Mouse (Mus musculus) thymus, adult 2 months (tissue): ENCODE data around the gene Gm10447. TPM values are rescaled to one million over a fixed set of nuclear protein-coding genes. Genes with fewer than 3 reads are reported as not detected.
A peak's percentile ranks its signal among the peaks of the same experiment; 100 is the strongest.

Source experiments
- DNase-seq: peaks from one replicate; pipeline ENCODE4 v3.0.0; 2021
- H3K27ac ChIP-seq: fragments of 200-500 bp; 2 replicates; pipeline ENCODE4 v1.5.1; 2012; ENCODE audit warnings: low read length, control low read depth; ENCODE audit not compliant: control insufficient read depth, insufficient read depth
- H3K27me3 ChIP-seq: fragments of 200-500 bp; 2 replicates; pipeline ENCODE4 v1.6.1; 2012; ENCODE audit warnings: mild to moderate bottlenecking, low read length, moderate library complexity, mixed read lengths; ENCODE audit not compliant: control insufficient read depth, insufficient read depth
- H3K36me3 ChIP-seq: fragments of 200-500 bp; 2 replicates; pipeline ENCODE4 v1.6.1; 2012; ENCODE audit warnings: mild to moderate bottlenecking, low read length, moderate library complexity; ENCODE audit not compliant: control insufficient read depth, insufficient read depth
- H3K4me1 ChIP-seq: fragments of 200-500 bp; replicated peaks from 2 replicates; pipeline ENCODE4 v1.6.1; 2012; ENCODE audit warnings: low read length; ENCODE audit not compliant: control insufficient read depth, insufficient read depth
- H3K4me3 ChIP-seq: fragments of 200-500 bp; 2 replicates; pipeline ENCODE4 v1.5.1; 2012; ENCODE audit warnings: mild to moderate bottlenecking, low read length, control low read depth, moderate library complexity; ENCODE audit not compliant: control insufficient read depth, insufficient read depth
- CTCF ChIP-seq: fragments of 200-500 bp; IDR thresholded peaks from 2 replicates; pipeline ENCODE4 v1.5.1; 2012; ENCODE audit warnings: mild to moderate bottlenecking, control low read depth, low read length, moderate library complexity, borderline replicate concordance; ENCODE audit not compliant: control insufficient read depth, poor library complexity, insufficient read depth; ENCODE audit errors: extremely low read depth
- POLR2A ChIP-seq: fragments of 200-500 bp; IDR thresholded peaks from 2 replicates; pipeline ENCODE4 v1.6.1; 2012; ENCODE audit warnings: mild to moderate bottlenecking, low read length, control low read depth, moderate library complexity; ENCODE audit not compliant: control insufficient read depth, poor library complexity, insufficient read depth; ENCODE audit errors: extremely low read depth
- WGBS: fragments of 180-500 bp; shearing (Covaris S2); methylation state at CpG from one replicate; pipeline ENCODE4 v1.1.7; 2018; 5-methylcytosine and 5-hydroxymethylcytosine counted together
- polyA plus RNA-seq: library from polyadenylated mRNA; depleted of rRNA; stranded (reverse); fragments of >200 nt; gene quantifications from 2 replicates; pipeline ENCODE4 v1.2.3, GENCODE M21; 2012

Gm10447 gene
- polyA plus RNA-seq, 1 experiment: 0.08 TPM

GRCm38 (mm10) chr11:53479171-53479782, 22.4 kb upstream of the Gm10447 start:
- WGBS: 3% methylated on average over 62 of the region's 62 CpGs
- no peak overlapping the region for H3K27ac ChIP-seq
- peaks cover 15% of the 10 kb centered on the region for H3K27me3 ChIP-seq
- H3K36me3 ChIP-seq: no peaks in the 10 kb centered on the region
- no peak for TF ChIP-seq CTCF
- no peak for TF ChIP-seq POLR2A
- no peak overlapping the region for H3K4me3 ChIP-seq
- DNase-seq: no peak
- H3K4me1 ChIP-seq: peaks cover 5% of the 10 kb centered on the region

- Histone ChIP-seq H3K27me3 (peaks cover 15% of the 10 kb centered on the region), H3K27ac (no peak overlapping the region)
Observed at GRCm38 (mm10) chr11:53478383-53479170, 21.7 kb upstream of the Gm10447 start.

GRCm38 (mm10) chr11:53477833-53478232, 20.9 kb upstream of the Gm10447 start:
- Histone ChIP-seq H3K4me1 (peaks cover 5% of the 10 kb centered on the region), H3K27me3 (peaks cover 15% of the 10 kb centered on the region), H3K36me3 (no peaks in the 10 kb centered on the region), H3K4me3 (no peak overlapping the region), H3K27ac (no peak overlapping the region)
- TF ChIP-seq CTCF: no peak
- no peak for TF ChIP-seq POLR2A
- WGBS: 85% methylated on average over 7 of the region's 7 CpGs
- no peak for DNase-seq

More at GRCm38 (mm10) chr11:53478383-53479170, 21.7 kb upstream of the Gm10447 start:
- WGBS: 15% methylated on average over 79 of the region's 79 CpGs
- Histone ChIP-seq H3K4me1 (peaks cover 5% of the 10 kb centered on the region), H3K4me3 (no peak overlapping the region), H3K36me3 (no peaks in the 10 kb centered on the region)
- no peak for DNase-seq
- TF ChIP-seq CTCF (no peak), POLR2A (no peak)

GRCm38 (mm10) chr11:53475620-53476019, 18.7 kb upstream of the Gm10447 start:
- H3K4me1 ChIP-seq: peaks cover 5% of the 10 kb centered on the region
- no peak for DNase-seq
- 55% methylated on average over 8 of the region's 8 CpGs for WGBS
- H3K27me3 ChIP-seq: peaks cover 15% of the 10 kb centered on the region
- TF ChIP-seq POLR2A (no peak), CTCF (no peak)
- H3K36me3 ChIP-seq: no peaks in the 10 kb centered on the region
- no peak overlapping the region for H3K27ac ChIP-seq
- no peak overlapping the region for H3K4me3 ChIP-seq

GRCm38 (mm10) chr11:53472709-53473108, 15.8 kb upstream of the Gm10447 start:
- TF ChIP-seq CTCF (no peak), POLR2A (no peak)
- Histone ChIP-seq H3K27me3 (no peaks in the 10 kb centered on the region), H3K36me3 (no peaks in the 10 kb centered on the region), H3K27ac (no peak overlapping the region), H3K4me3 (no peak overlapping the region), H3K4me1 (no peaks in the 10 kb centered on the region)
- DNase-seq: no peak
- 85% methylated on average over 3 of the region's 3 CpGs for WGBS

- no peaks in the 10 kb centered on the region for H3K4me1 ChIP-seq
- peak; percentile 86 for DNase-seq
- H3K27ac ChIP-seq: no peak within 1 kb of the TSS
- no peaks in the 10 kb centered on the region for H3K36me3 ChIP-seq
- TF ChIP-seq CTCF (peak; percentile 92), POLR2A (no peak)
- H3K4me3 ChIP-seq: no peak within 1 kb of the TSS
- no peaks in the 10 kb centered on the region; the same call in 1 of the 2 replicates for H3K27me3 ChIP-seq
- 9% methylated on average over 29 of the region's 29 CpGs for WGBS
Observed at GRCm38 (mm10) chr11:53469968-53470695, 13.2 kb upstream of the Gm10447 start, which contains the start of gene Gm9837. Gm9837 (minus strand) TSS chr11:53470479.
